Mouse (Mus musculus) bone marrow macrophage, adult 2 months (primary cell): ENCODE results near the gene Ybx1.

Experiments used
- CTCF ChIP-seq: IDR thresholded peaks from 2 replicates; pipeline ENCODE4 v1.5.1; 2012; ENCODE audit warnings: low read depth, mild to moderate bottlenecking, low read length, moderate library complexity
- POLR2A ChIP-seq: IDR thresholded peaks from 2 replicates; pipeline ENCODE4 v1.6.1; 2012; ENCODE audit warnings: mild to moderate bottlenecking, low read depth, low read length, borderline replicate concordance

GRCm38 (mm10) chr4:119320131-119320830 lies 25.9 kb upstream of the Ybx1 start, which contains the start of gene Ppih:
- no peak for TF ChIP-seq POLR2A
- TF ChIP-seq CTCF: no peak
